9 mouse cellular contexts compared by ENCODE assay signal in genomic region chr4:122891597-122891996, GRCm38 (mm10). TPM values are rescaled to one million over a fixed set of nuclear protein-coding genes. Genes with fewer than 3 reads are reported as not detected.
DNase-seq lines count a peak whose midpoint lies in the region; ATAC-seq and TF ChIP-seq lines count a peak whose summit lies in the region.
"Had no signal": no experiment of that assay in that cellular context is flagged by ENCODE, and none has a peak within 500 bp of the region (broad histone marks: within the 10 kb centered on the region; RNA-seq: fewer than 3 reads in every experiment).

No protein-coding gene starts in this region.

- no peak overlapping the region for H3K27ac ChIP-seq in cerebellum, adult 2 months (ENCODE audit: insufficient read depth, low read length)
- H3K27ac ChIP-seq in intestine, embryonic 15.5 days = 0 out of 2 replicates have a peak overlapping the region, but pooled peaks have one; percentile 32
- no peak overlapping the region for H3K27ac ChIP-seq in intestine, postnatal 0 days (ENCODE audit: low read depth, low read length)
- H3K27ac ChIP-seq in liver, embryonic 12.5 days = 0 out of 2 replicates have a peak overlapping the region, but pooled peaks have one; percentile 61
- H3K27ac ChIP-seq: liver, embryonic 14.5 days had no signal

- no peak overlapping the region for H3K4me3 ChIP-seq in cerebellum, adult 2 months (replicated peaks; ENCODE audit: insufficient read depth, low read depth, low read length)
- no peak overlapping the region for H3K4me3 ChIP-seq in intestine, embryonic 15.5 days (replicated peaks)
- H3K4me3 ChIP-seq in intestine, postnatal 0 days (ENCODE audit: low read depth, low read length) = no peak overlapping the region
- H3K4me3 ChIP-seq in liver, embryonic 12.5 days = no peak overlapping the region

- peaks cover 5% of the 10 kb centered on the region for H3K4me1 ChIP-seq in cerebellum, adult 2 months (ENCODE audit: control insufficient read depth, insufficient read depth, low read length)
- peaks cover 4% of the 10 kb centered on the region; the same call in 1 of the 2 replicates for H3K4me1 ChIP-seq in intestine, embryonic 15.5 days (replicated peaks)
- no peaks in the 10 kb centered on the region for H3K4me1 ChIP-seq in intestine, postnatal 0 days (replicated peaks; ENCODE audit: control insufficient read depth, insufficient read depth, low read length)
- H3K4me1 ChIP-seq in liver, embryonic 12.5 days = peaks cover 45% of the 10 kb centered on the region

- no peaks in the 10 kb centered on the region for H3K9me3 ChIP-seq in intestine, embryonic 15.5 days
- H3K9me3 ChIP-seq in intestine, postnatal 0 days (ENCODE audit: control insufficient read depth) = no peaks in the 10 kb centered on the region
- no peaks in the 10 kb centered on the region for H3K9me3 ChIP-seq in liver, embryonic 12.5 days (replicated peaks)

- H3K9ac ChIP-seq in intestine, embryonic 15.5 days = no peak overlapping the region
- H3K9ac ChIP-seq in intestine, postnatal 0 days (ENCODE audit: low read depth, low read length) = no peak overlapping the region
- no peak overlapping the region for H3K9ac ChIP-seq in liver, embryonic 12.5 days
- H3K9ac ChIP-seq: liver, embryonic 14.5 days had no signal

- no peak for ATAC-seq in intestine, embryonic 15.5 days
- ATAC-seq in intestine, postnatal 0 days = no peak
- ATAC-seq in liver, embryonic 12.5 days = no peak

- no peak for TF ChIP-seq CTCF in cerebellum, adult 2 months (IDR thresholded peaks at IDR 0.05; ENCODE audit: borderline replicate concordance, insufficient read depth, low read depth, low read length)
- TF ChIP-seq CTCF in intestine, postnatal 0 days (IDR thresholded peaks at IDR 0.05; ENCODE audit: low read depth) = no peak

- peak; percentile 14 to 35 for DNase-seq in cerebellum, adult 2 months
- DNase-seq in cerebellum, adult 9-10 months = no peak
- DNase-seq in brain, adult 2 months (ENCODE audit: low read depth, low spot score) = peak; percentile 75
- no peak for DNase-seq in spleen, adult 18-20 months
- DNase-seq in T-cell, adult 2 months (ENCODE audit: low spot score) = no peak

- H3K4me2 ChIP-seq in intestine, embryonic 15.5 days (replicated peaks) = no peak overlapping the region
- no peak overlapping the region for H3K4me2 ChIP-seq in intestine, postnatal 0 days (replicated peaks; ENCODE audit: low read depth)
- no peak overlapping the region for H3K4me2 ChIP-seq in liver, embryonic 12.5 days

- WGBS in cerebellum, adult 2 months = 35% methylated on average over 1 of the region's 1 CpGs
- 31% methylated on average over 1 of the region's 1 CpGs for WGBS in intestine, embryonic 15.5 days
- WGBS in intestine, postnatal 0 days = 43% methylated on average over 1 of the region's 1 CpGs
- WGBS in liver, embryonic 12.5 days (ENCODE audit: insufficient replicate concordance) = 40% methylated on average over 1 of the region's 1 CpGs

- H3K36me3 ChIP-seq in intestine, embryonic 15.5 days = no peaks in the 10 kb centered on the region
- H3K36me3 ChIP-seq in intestine, postnatal 0 days (ENCODE audit: control insufficient read depth, insufficient read depth) = no peaks in the 10 kb centered on the region
- H3K36me3 ChIP-seq in liver, embryonic 12.5 days = no peaks in the 10 kb centered on the region

- no peak for TF ChIP-seq POLR2A in cerebellum, adult 2 months (IDR thresholded peaks at IDR 0.05; ENCODE audit: borderline replicate concordance, insufficient read depth, low read length)

- no peaks in the 10 kb centered on the region for H3K27me3 ChIP-seq in cerebellum, adult 2 months (ENCODE audit: control insufficient read depth, insufficient read depth, low read length)
- no peaks in the 10 kb centered on the region for H3K27me3 ChIP-seq in intestine, embryonic 15.5 days (replicated peaks)
- H3K27me3 ChIP-seq in intestine, postnatal 0 days (replicated peaks; ENCODE audit: control insufficient read depth, insufficient read depth, low read length) = no peaks in the 10 kb centered on the region
- H3K27me3 ChIP-seq in liver, embryonic 12.5 days (replicated peaks) = no peaks in the 10 kb centered on the region

RNA-seq across cellular contexts. Expression of gene Cap1, which starts 5.7 kb away (rescaled TPM):
- 82.1 and 89.7 TPM in 2 replicates for polyA plus RNA-seq in cerebellum, adult 2 months (2012; rRNA removed)
- polyA plus RNA-seq in intestine, embryonic 15.5 days (2015; fragmentation: Nextera tagmentation; extraction: Ambion mirVana) = 82.4 and 84.9 TPM in 2 replicates
- 58.4 and 60.4 TPM in 2 replicates for polyA plus RNA-seq in intestine, postnatal 0 days (2015; fragmentation: Nextera tagmentation; extraction: Ambion mirVana)
- polyA plus RNA-seq in liver, embryonic 12.5 days (2016; fragmentation: Nextera tagmentation; extraction: Ambion mirVana) = 30.3 and 31.6 TPM in 2 replicates

RNA-seq across cellular contexts. Expression of gene Ppt1, which starts 55.6 kb away (rescaled TPM):
- polyA plus RNA-seq in cerebellum, adult 2 months (2012; rRNA removed) = 131 and 133 TPM in 2 replicates
- 69.5 and 70.7 TPM in 2 replicates for polyA plus RNA-seq in intestine, embryonic 15.5 days (2015; fragmentation: Nextera tagmentation; extraction: Ambion mirVana)
- polyA plus RNA-seq in intestine, postnatal 0 days (2015; fragmentation: Nextera tagmentation; extraction: Ambion mirVana) = 54.6 and 54.9 TPM in 2 replicates
- 25.0 and 26.0 TPM in 2 replicates for polyA plus RNA-seq in liver, embryonic 12.5 days (2016; fragmentation: Nextera tagmentation; extraction: Ambion mirVana)

Comparison
In these comparisons a context has a peak if more than half of its experiments do, and no peak if none do; other contexts are left out.
1. DNase-seq: peak in cerebellum, adult 2 months (2 of 2) and brain, adult 2 months (single experiment); none in cerebellum, adult 9-10 months (single experiment), spleen, adult 18-20 months (0 of 2) and T-cell, adult 2 months (single experiment).
2. H3K27ac ChIP-seq: peak in intestine, embryonic 15.5 days (single experiment) and liver, embryonic 12.5 days (single experiment); none in cerebellum, adult 2 months (single experiment) and intestine, postnatal 0 days (single experiment).